Mouse (Mus musculus): ENCODE measurements at regions not wholly inside any gene's neighbourhood (a gene's known extent, or its start where the extent isn't known, plus 50 kb on each side); places are given as distances from the start of the nearest gene placed in this dataset.

- TF ChIP-seq POLR2A (IDR thresholded peaks at IDR 0.05; ENCODE audit: insufficient read depth, low read depth, low read length) (no peak), EP300 (IDR thresholded peaks at IDR 0.05; ENCODE audit: insufficient read depth, low read depth, low read length) (no peak)
Measured at GRCm38 (mm10) chr15:93974727-93975126, 379.0 kb upstream of the Prickle1 start.
